Mouse (Mus musculus): ENCODE measurements around the gene Angptl1. TPM values are rescaled to one million over a fixed set of nuclear protein-coding genes. Genes with fewer than 3 reads are reported as not detected.

Gene Angptl1
- polyA plus RNA-seq, 1 experiment: 1.1 TPM

GRCm38 (mm10) chr1:156859711-156860250 is 21.4 kb downstream of the Angptl1 start:
- H3K27ac ChIP-seq (ENCODE audit: control insufficient read depth, insufficient read depth, low read depth, low read length, poor library complexity): no peak overlapping the region
- WGBS: 12% methylated on average over 2 of the region's 2 CpGs
- TF ChIP-seq POLR2A (IDR thresholded peaks at IDR 0.05; ENCODE audit: borderline replicate concordance, control insufficient read depth, low read depth, low read length): no peak
- TF ChIP-seq CTCF (IDR thresholded peaks at IDR 0.05; ENCODE audit: control insufficient read depth, insufficient read depth, low read length): no peak

GRCm38 (mm10) chr1:156860266-156860665 is 21.9 kb downstream of the Angptl1 start:
- H3K27ac ChIP-seq (ENCODE audit: control insufficient read depth, insufficient read depth, low read depth, low read length, poor library complexity): no peak overlapping the region
- H3K4me1 ChIP-seq (ENCODE audit: control insufficient read depth, insufficient read depth, low read length): peaks cover 4% of the 10 kb centered on the region; the same call in 1 of the 2 replicates
- 26% methylated on average over 8 of the region's 8 CpGs for WGBS
- TF ChIP-seq CTCF (IDR thresholded peaks at IDR 0.05; ENCODE audit: control insufficient read depth, insufficient read depth, low read length) (no peak), POLR2A (IDR thresholded peaks at IDR 0.05; ENCODE audit: borderline replicate concordance, control insufficient read depth, low read depth, low read length) (no peak)
- no peak overlapping the region for H3K4me3 ChIP-seq (replicated peaks; ENCODE audit: control insufficient read depth, low read depth, low read length)

More at GRCm38 (mm10) chr1:156859711-156860250, 21.4 kb downstream of the Angptl1 start:
- Histone ChIP-seq H3K4me1 (ENCODE audit: control insufficient read depth, insufficient read depth, low read length) (peaks cover 4% of the 10 kb centered on the region; the same call in 1 of the 2 replicates), H3K4me3 (replicated peaks; ENCODE audit: control insufficient read depth, low read depth, low read length) (no peak overlapping the region)

GRCm38 (mm10) chr1:156861475-156862043 is 23.2 kb downstream of the Angptl1 start:
- WGBS: 9% methylated on average over 4 of the region's 4 CpGs
- no peak overlapping the region for H3K27ac ChIP-seq (ENCODE audit: control insufficient read depth, insufficient read depth, low read depth, low read length, poor library complexity)
- H3K4me3 ChIP-seq (replicated peaks; ENCODE audit: control insufficient read depth, low read depth, low read length): no peak overlapping the region
- peaks cover 4% of the 10 kb centered on the region; the same call in 1 of the 2 replicates for H3K4me1 ChIP-seq (ENCODE audit: control insufficient read depth, insufficient read depth, low read length)
- TF ChIP-seq POLR2A (IDR thresholded peaks at IDR 0.05; ENCODE audit: borderline replicate concordance, control insufficient read depth, low read depth, low read length) (no peak), CTCF (IDR thresholded peaks at IDR 0.05; ENCODE audit: control insufficient read depth, insufficient read depth, low read length) (peak; percentile 62)

DNA sequence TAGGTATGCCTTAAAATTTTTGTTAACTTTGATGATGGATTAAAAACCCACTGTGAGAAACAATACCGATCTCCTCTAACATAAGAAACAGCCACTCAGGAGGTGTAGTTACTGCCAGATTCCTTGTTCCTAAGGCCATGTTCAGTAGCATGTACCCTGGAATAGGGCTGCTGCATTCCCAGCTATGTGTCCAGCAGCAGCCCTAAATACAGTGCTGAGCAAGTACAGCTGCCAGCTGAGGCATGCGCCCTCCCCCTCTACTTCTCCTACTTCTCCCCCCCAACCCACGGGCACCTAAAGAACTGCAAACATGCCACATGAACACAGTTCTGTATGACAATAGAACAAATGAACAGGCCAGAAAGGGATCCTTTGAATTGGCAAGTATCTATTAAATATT is 25.4 kb downstream of the Angptl1 start:
- Histone ChIP-seq H3K4me1 (ENCODE audit: control insufficient read depth, insufficient read depth, low read length) (peaks cover 4% of the 10 kb centered on the region; the same call in 1 of the 2 replicates), H3K4me3 (replicated peaks; ENCODE audit: control insufficient read depth, low read depth, low read length) (no peak overlapping the region), H3K27ac (ENCODE audit: control insufficient read depth, insufficient read depth, low read depth, low read length, poor library complexity) (no peak overlapping the region)
- no peak for TF ChIP-seq POLR2A (IDR thresholded peaks at IDR 0.05; ENCODE audit: borderline replicate concordance, control insufficient read depth, low read depth, low read length)
- no peak for TF ChIP-seq CTCF (IDR thresholded peaks at IDR 0.05; ENCODE audit: control insufficient read depth, insufficient read depth, low read length)
- WGBS: 64% methylated on average over 3 of the region's 3 CpGs

- TF ChIP-seq POLR2A (IDR thresholded peaks at IDR 0.05; ENCODE audit: borderline replicate concordance, control insufficient read depth, low read depth, low read length): no peak
- TF ChIP-seq CTCF (IDR thresholded peaks at IDR 0.05; ENCODE audit: control insufficient read depth, insufficient read depth, low read length): no peak
- Histone ChIP-seq H3K4me3 (replicated peaks; ENCODE audit: control insufficient read depth, low read depth, low read length) (no peak overlapping the region), H3K4me1 (ENCODE audit: control insufficient read depth, insufficient read depth, low read length) (peaks cover 2% of the 10 kb centered on the region; the same call in 1 of the 2 replicates), H3K27ac (ENCODE audit: control insufficient read depth, insufficient read depth, low read depth, low read length, poor library complexity) (no peak overlapping the region)
- 63% methylated on average over 3 of the region's 3 CpGs for WGBS
Measured at GRCm38 (mm10) chr1:156864240-156864639, 25.9 kb downstream of the Angptl1 start.

GRCm38 (mm10) chr1:156870028-156870427 is 31.7 kb downstream of the Angptl1 start:
- Histone ChIP-seq H3K4me1 (ENCODE audit: control insufficient read depth, insufficient read depth, low read length) (no peaks in the 10 kb centered on the region), H3K4me3 (replicated peaks; ENCODE audit: control insufficient read depth, low read depth, low read length) (no peak overlapping the region), H3K27ac (ENCODE audit: control insufficient read depth, insufficient read depth, low read depth, low read length, poor library complexity) (no peak overlapping the region)
- TF ChIP-seq POLR2A (IDR thresholded peaks at IDR 0.05; ENCODE audit: borderline replicate concordance, control insufficient read depth, low read depth, low read length) (no peak), CTCF (IDR thresholded peaks at IDR 0.05; ENCODE audit: control insufficient read depth, insufficient read depth, low read length) (no peak)
- WGBS: 74% methylated on average over 5 of the region's 5 CpGs

- H3K27ac ChIP-seq (ENCODE audit: control insufficient read depth, insufficient read depth, low read depth, low read length, poor library complexity): no peak overlapping the region
Measured at GRCm38 (mm10) chr1:156870616-156871015, 32.3 kb downstream of the Angptl1 start.

DNA sequence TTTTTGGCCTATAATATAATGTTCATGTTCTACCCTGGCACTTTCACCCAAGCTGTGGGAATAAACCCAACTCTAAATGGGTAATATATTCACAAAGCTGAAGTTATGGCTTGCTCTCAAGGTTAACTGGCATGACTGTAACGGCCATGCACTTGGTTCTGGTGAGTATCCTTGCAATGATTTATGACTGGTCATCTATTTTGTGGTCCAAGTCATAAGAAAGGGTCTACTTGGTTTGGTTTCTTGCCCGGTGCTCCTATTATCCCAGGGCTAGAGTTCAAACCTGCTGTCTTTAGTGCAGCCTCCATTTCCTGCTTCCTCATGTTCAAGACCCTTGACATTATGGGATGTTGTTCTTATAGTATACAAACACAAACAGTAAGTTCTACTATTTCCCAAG is 46.4 kb downstream of the Angptl1 start:
- no peak for TF ChIP-seq CTCF (IDR thresholded peaks at IDR 0.05; ENCODE audit: control insufficient read depth, insufficient read depth, low read length)
- no peak for TF ChIP-seq POLR2A (IDR thresholded peaks at IDR 0.05; ENCODE audit: borderline replicate concordance, control insufficient read depth, low read depth, low read length)
- Histone ChIP-seq H3K4me3 (replicated peaks; ENCODE audit: control insufficient read depth, low read depth, low read length) (no peak overlapping the region), H3K27ac (ENCODE audit: control insufficient read depth, insufficient read depth, low read depth, low read length, poor library complexity) (no peak overlapping the region), H3K4me1 (ENCODE audit: control insufficient read depth, insufficient read depth, low read length) (no peaks in the 10 kb centered on the region)
- 79% methylated on average over 2 of the region's 2 CpGs for WGBS

More at GRCm38 (mm10) chr1:156870616-156871015, 32.3 kb downstream of the Angptl1 start:
- Histone ChIP-seq H3K4me1 (ENCODE audit: control insufficient read depth, insufficient read depth, low read length) (no peaks in the 10 kb centered on the region), H3K4me3 (replicated peaks; ENCODE audit: control insufficient read depth, low read depth, low read length) (no peak overlapping the region)
- 86% methylated on average over 4 of the region's 4 CpGs for WGBS
- TF ChIP-seq POLR2A (IDR thresholded peaks at IDR 0.05; ENCODE audit: borderline replicate concordance, control insufficient read depth, low read depth, low read length) (no peak), CTCF (IDR thresholded peaks at IDR 0.05; ENCODE audit: control insufficient read depth, insufficient read depth, low read length) (no peak)
